Mouse (Mus musculus) adrenal gland, adult 2 months (tissue): ENCODE measurements around the gene Taok2. TPM values are rescaled to one million over a fixed set of nuclear protein-coding genes. Genes with fewer than 3 reads are reported as not detected.
A peak's percentile ranks its signal among the peaks of the same experiment; 100 is the strongest.

Experiments
- DNase-seq: peaks from one replicate; pipeline ENCODE4 v3.0.0; 2021
- polyA plus RNA-seq: library from polyadenylated mRNA; depleted of rRNA; stranded (reverse); fragments of >200 nt; gene quantifications from 2 replicates; pipeline ENCODE4 v1.2.3, GENCODE M21; 2012; rRNA removed
- total RNA-seq, 2 experiments: library from RNA; stranded (reverse); gene quantifications; 2 replicates each; pipeline ENCODE4 v1.2.3; 2021

Taok2 gene
- total and polyA plus RNA-seq, 3 experiments: 60.6 to 136 (median 66.8) TPM

DNA sequence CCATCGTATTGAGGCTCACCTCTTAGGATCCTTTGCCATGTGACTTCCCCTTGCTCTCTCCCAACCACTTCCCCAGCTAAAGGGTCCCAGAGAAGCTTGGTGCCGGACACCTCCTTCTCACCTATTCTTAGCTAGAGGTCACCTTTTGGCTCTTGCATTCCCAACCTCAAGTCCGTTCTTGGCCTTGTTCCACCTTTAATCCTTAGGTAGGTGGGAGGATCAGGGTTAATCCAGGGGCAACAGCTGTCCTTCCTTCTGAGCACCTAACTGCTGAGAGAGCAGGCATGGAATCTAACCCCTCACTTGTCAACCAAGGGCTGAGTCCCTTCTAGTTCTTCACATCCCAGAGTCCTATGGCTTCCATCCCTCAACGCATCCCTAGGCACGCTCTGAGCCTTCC, 58.6 kb downstream of the Taok2 start:
- DNase-seq: no peak

DNA sequence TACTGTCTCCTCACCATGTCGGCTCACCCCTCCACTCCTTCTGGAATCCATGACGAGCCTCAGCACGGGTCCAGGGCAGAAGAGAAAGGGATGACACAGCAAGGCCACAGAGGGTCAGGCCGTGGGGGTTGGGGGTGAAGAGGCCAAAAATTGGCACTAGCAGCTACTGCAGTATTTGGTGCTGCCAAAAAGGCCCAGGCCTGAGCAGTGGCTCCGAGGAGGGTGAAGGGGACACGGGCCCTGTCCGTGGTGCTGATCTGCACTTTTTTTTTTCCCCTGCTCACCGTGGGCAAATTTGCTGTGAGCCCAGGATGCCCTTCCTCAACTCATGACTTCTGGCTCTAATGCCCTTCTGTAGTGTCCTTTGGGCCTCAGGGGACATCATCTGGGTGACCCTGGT, 59.1 kb downstream of the Taok2 start:
- DNase-seq: no peak

DNA sequence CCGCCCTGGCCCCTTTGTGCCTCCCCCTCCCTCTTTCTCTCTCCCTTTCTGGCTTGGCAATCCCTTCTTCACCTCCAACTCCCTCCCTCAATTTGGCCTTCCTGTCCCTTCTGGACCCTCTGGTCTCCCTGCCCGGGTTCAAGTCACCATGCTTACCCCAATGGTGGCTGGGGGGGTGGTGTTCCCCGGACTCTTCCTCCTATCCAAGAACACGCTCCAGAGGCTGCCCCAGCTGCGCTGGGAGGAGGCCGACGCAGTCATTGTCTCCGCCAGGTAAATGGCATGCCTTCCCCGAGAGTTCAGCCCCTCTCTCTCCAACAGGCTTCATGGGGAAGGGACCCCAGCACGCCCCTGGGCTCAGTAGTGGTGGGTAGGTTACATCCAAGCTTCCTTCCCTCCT, 60.6 kb downstream of the Taok2 start:
- DNase-seq: no peak

DNA sequence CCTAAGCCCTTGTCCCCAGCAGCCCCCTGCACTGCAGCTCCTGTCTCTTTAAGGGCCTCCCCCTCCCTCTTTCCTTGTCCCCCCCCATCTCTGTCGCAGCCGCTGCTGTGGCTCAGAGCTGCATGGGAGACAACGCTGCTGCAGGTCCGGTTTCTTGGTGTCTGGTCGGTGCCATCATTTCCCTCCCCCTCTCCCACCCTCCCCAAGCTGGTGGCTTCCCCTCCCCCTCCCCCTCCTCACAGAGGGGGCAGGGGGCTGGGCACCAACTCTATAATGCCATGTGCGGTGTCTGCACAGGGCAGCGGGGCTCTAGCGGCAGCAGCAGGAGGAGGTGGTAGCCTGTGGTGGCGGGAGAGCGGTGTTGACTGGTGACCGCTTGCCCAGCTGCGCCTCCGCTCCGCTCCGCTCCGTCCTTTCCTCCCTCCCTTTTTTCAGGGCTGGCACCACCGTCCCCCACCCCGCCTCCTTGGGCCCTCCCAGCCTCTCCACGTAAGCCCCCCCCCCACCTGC, 61.2 kb downstream of the Taok2 start:
- DNase-seq: no peak

DNA sequence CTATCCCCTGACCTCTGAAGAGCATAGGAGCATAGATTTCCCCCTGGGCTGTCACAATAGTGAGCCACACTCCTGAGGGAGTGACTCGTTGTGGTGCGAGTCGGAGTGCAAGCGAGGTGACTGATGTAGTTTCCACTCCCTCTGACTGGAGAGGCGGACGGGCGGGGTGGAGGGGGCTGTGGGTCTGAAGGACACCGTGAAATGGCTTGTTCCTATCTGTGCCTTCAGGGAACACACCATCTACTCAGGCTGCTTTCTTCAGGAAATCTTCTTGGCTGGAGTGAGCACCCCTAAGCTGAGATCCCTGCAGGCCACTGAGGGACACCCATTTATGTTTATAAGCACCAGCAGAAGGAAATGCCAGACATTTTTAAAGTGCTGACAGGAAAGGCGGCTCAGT, 61.8 kb downstream of the Taok2 start:
- DNase-seq: peak; percentile 63

DNA sequence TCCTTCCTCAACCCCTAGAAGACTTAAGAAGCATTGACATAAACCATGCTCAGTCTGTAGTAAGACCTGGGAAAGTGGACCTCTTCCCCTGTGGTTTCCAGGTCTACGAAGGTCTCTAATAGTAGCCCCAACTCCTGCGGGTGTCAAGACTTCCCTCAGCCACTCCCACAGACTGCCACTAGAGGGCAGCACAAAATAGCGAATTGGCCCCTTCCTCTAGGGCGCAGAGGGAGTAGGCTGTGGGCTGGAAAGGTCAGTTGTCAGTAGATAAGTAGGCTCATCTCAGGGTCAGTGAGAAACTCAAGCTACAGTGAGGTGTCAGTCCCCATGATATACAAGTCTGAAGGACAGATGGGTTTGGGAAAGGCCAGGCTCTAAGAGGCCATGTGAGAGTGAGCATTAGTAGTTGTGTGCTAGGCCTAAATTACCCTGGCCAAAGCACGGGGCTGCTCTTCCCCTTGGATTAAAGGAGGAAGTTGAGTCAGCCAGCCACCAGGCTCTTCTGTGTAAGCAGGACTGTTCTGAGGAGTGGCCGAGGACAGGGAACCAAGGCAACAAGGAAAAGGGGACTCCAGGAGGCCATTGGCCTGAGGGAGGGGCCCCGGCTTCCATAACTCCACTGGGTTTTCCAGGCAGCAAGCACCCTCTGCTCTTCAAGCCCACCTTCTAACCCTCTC, 62.5 kb downstream of the Taok2 start:
- DNase-seq: peak; percentile 88

DNA sequence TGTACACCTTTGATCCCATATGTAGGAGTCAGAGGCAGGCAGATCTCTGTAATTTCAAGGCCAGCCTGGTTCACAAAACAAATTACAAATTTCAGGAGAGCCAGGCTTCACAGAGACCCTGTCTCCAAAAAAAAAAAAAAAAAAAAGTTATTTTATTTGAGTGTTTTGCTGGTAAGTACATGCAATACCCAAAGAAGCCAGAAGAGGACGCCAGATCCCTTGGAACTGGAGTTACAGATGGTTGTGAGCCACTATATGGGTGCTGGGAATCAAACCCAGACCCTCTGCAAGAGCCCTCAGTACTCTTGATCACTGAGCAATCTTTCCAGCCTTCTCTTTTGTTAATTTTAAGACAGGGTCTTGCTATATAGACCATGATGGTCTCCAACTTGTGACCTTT, 65.7 kb downstream of the Taok2 start:
- DNase-seq: no peak

DNA sequence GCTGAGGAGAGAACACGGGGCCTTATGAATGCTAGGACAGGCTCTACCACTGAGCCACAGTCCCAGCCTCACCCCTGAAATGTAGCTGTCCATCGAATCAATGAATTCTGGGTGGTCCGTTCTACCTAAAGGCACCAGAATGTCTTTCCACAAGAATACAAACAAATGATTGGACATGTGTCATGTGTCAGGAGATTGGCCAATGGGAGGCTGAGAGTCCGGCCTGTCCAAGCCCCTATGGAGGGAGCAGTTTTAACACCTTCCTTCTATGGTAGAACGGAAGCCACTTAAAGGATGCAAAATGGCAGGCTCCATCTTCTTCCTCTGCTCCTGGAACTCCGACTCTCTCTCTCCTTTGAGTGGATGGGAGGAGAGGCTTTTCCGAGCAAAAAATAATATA, 66.9 kb downstream of the Taok2 start:
- DNase-seq: no peak

DNA sequence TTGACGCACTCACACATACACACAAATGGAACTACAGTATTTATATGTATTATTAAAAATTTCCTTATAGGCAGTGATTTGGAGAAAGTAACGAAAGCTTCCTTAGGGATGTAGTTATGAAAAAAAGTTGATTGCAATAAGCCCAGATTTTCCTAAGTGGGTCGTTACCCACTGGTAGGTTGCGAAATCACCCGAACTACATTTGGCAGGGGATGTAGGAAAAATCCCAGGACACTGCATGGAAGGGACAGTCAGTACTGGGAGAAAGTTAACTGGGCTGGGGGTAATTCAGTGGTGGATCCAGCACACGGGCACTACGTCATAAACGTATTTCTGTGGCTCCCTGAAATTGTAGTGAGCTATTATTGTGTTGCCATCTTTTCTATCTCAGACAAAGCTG, 68.0 kb downstream of the Taok2 start:
- no peak for DNase-seq

DNA sequence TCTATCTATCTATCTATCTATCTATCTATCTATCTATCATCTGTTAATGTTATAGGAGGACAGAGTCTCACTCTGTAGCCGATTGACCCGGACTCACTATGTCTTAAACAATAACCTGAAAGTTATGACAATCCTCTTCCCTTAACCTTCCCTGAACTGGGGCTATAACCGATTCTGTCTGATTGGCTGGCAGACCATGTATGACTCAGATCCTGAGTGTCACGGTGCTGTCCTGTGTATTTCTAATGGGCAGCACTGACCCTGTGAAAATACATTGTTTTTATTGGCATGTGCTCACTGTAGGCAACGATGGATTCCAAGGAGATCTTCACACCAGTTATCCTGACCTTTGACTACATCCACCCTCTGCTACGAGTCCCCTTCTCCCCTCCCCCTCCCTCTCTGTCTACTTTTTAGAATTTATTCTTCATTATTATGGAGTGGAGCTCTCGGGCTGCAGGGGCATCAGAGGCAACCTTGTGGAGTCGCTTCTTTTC, 68.7 kb downstream of the Taok2 start:
- peak; percentile 55 for DNase-seq

Other genes with a start within 250 kb of the Taok2 start
Only the 30 nearest of the 31 such genes appear.
- 10 to 100 TPM; 39.9 to 49.7 TPM for gene Sgf29, start 235.4 kb downstream of the Taok2 start, total RNA-seq
- gene Sgf29, start 235.4 kb downstream of the Taok2 start, polyA plus RNA-seq: 64.5 and 74.4 TPM in 2 replicates
- gene Sult1a1, start 208.3 kb downstream of the Taok2 start, total RNA-seq: 10 to 100 TPM; 48.1 to 52.7 TPM
- 29.3 and 34.3 TPM in 2 replicates for gene Sult1a1, start 208.3 kb downstream of the Taok2 start, polyA plus RNA-seq
- gene Bola2, start 189.3 kb downstream of the Taok2 start, total RNA-seq: 100 to 1,000 TPM; 101 to 104 TPM
- 44.1 and 48.7 TPM in 2 replicates for gene Bola2, start 189.3 kb downstream of the Taok2 start, polyA plus RNA-seq
- gene Slx1b, start 188.9 kb downstream of the Taok2 start, total RNA-seq: 10 to 100 TPM; 11.3 to 13.5 TPM
- 35.0 and 35.7 TPM in 2 replicates for gene Slx1b, start 188.9 kb downstream of the Taok2 start, polyA plus RNA-seq
- gene Coro1a, start 176.9 kb downstream of the Taok2 start, total RNA-seq: 10 to 100 TPM; 11.6 to 24.3 TPM
- 49.5 and 67.1 TPM in 2 replicates for gene Coro1a, start 176.9 kb downstream of the Taok2 start, polyA plus RNA-seq
- 100 to 1,000 TPM; 139 to 169 TPM for gene Mapk3, start 125.1 kb downstream of the Taok2 start, total RNA-seq
- gene Mapk3, start 125.1 kb downstream of the Taok2 start, polyA plus RNA-seq: 242 and 299 TPM in 2 replicates
- gene Gdpd3, start 118.4 kb downstream of the Taok2 start, total RNA-seq: 1 to 10 TPM; 2.4 TPM
- gene Gdpd3, start 118.4 kb downstream of the Taok2 start, polyA plus RNA-seq: 10.2 and 10.3 TPM in 2 replicates
- 100 to 1,000 TPM in 1 of 2 experiments, 10 to 100 TPM in 1; 92.8 to 136 TPM for gene Ypel3, start 107.7 kb downstream of the Taok2 start, total RNA-seq
- gene Ypel3, start 107.7 kb downstream of the Taok2 start, polyA plus RNA-seq: 970 and 1,207 TPM in 2 replicates
- under 1 TPM; 0.31 to 0.75 TPM for gene Tbx6, start 103.2 kb downstream of the Taok2 start, total RNA-seq
- 3.4 and 3.7 TPM in 2 replicates for gene Tbx6, start 103.2 kb downstream of the Taok2 start, polyA plus RNA-seq
- 10 to 100 TPM; 77.4 to 86.0 TPM for gene Ppp4c, start 92.2 kb downstream of the Taok2 start, total RNA-seq
- 89.8 and 92.4 TPM in 2 replicates for gene Ppp4c, start 92.2 kb downstream of the Taok2 start, polyA plus RNA-seq
- gene Fam57b, start 87.0 kb downstream of the Taok2 start, total RNA-seq: 10 to 100 TPM; 16.4 to 21.0 TPM
- 27.8 and 40.9 TPM in 2 replicates for gene Fam57b, start 87.0 kb downstream of the Taok2 start, polyA plus RNA-seq
- not detected for gene 4930451I11Rik, start 53.1 kb downstream of the Taok2 start, total RNA-seq
- not detected in 2 replicates for gene 4930451I11Rik, start 53.1 kb downstream of the Taok2 start, polyA plus RNA-seq
- gene Doc2a, start 37.3 kb downstream of the Taok2 start, total RNA-seq: under 1 TPM; 0.40 to 0.52 TPM
- gene Doc2a, start 37.3 kb downstream of the Taok2 start, polyA plus RNA-seq: 0.52 and 0.83 TPM in 2 replicates
- gene Hirip3, start 22.7 kb downstream of the Taok2 start, total RNA-seq: 10 to 100 TPM in 1 of 2 experiments, 1 to 10 TPM in 1; 8.2 to 16.3 TPM
- gene Hirip3, start 22.7 kb downstream of the Taok2 start, polyA plus RNA-seq: 1.4 and 2.9 TPM in 2 replicates
- gene Ino80e, start 22.3 kb downstream of the Taok2 start, total RNA-seq: 10 to 100 TPM; 42.5 to 44.5 TPM
- gene Ino80e, start 22.3 kb downstream of the Taok2 start, polyA plus RNA-seq: 73.8 and 75.0 TPM in 2 replicates
- gene Tmem219, start 38.2 kb upstream of the Taok2 start, total RNA-seq: 10 to 100 TPM; 28.1 to 35.4 TPM
- 242 and 243 TPM in 2 replicates for gene Tmem219, start 38.2 kb upstream of the Taok2 start, polyA plus RNA-seq
- 10 to 100 TPM; 25.9 to 26.8 TPM for gene Kctd13, start 44.2 kb upstream of the Taok2 start, total RNA-seq
- 52.0 and 52.9 TPM in 2 replicates for gene Kctd13, start 44.2 kb upstream of the Taok2 start, polyA plus RNA-seq
- gene Asphd1, start 64.9 kb upstream of the Taok2 start, total RNA-seq: 1 to 10 TPM in 1 of 2 experiments, under 1 TPM in 1; 0.66 to 2.2 TPM
- gene Asphd1, start 64.9 kb upstream of the Taok2 start, polyA plus RNA-seq: 2.0 and 2.5 TPM in 2 replicates
- gene Sez6l2, start 65.9 kb upstream of the Taok2 start, total RNA-seq: 100 to 1,000 TPM in 1 of 2 experiments, 10 to 100 TPM in 1; 87.4 to 126 TPM
- 33.4 and 42.4 TPM in 2 replicates for gene Sez6l2, start 65.9 kb upstream of the Taok2 start, polyA plus RNA-seq
- 100 to 1,000 TPM; 102 to 107 TPM for gene Cdipt, start 91.2 kb upstream of the Taok2 start, total RNA-seq
- 239 and 259 TPM in 2 replicates for gene Cdipt, start 91.2 kb upstream of the Taok2 start, polyA plus RNA-seq
- 1 to 10 TPM; 1.6 TPM for gene Cdiptos, start 91.4 kb upstream of the Taok2 start, total RNA-seq
- gene Cdiptos, start 91.4 kb upstream of the Taok2 start, polyA plus RNA-seq: 0.43 and 1.4 TPM in 2 replicates
- 100 to 1,000 TPM; 115 to 145 TPM for gene Mvp, start 129.9 kb upstream of the Taok2 start, total RNA-seq
- 95.3 and 172 TPM in 2 replicates for gene Mvp, start 129.9 kb upstream of the Taok2 start, polyA plus RNA-seq
- gene Pagr1b, start 131.8 kb upstream of the Taok2 start, total RNA-seq: 1 to 10 TPM in 1 of 2 experiments, not detected in 1; 1.3 TPM
- gene Pagr1b, start 131.8 kb upstream of the Taok2 start, polyA plus RNA-seq: 1.7 and 2.0 TPM in 2 replicates
- gene Pagr1a, start 132.6 kb upstream of the Taok2 start, total RNA-seq: 10 to 100 TPM; 16.4 to 20.3 TPM
- 0.66 and 13.1 TPM in 2 replicates for gene Pagr1a, start 132.6 kb upstream of the Taok2 start, polyA plus RNA-seq
- gene Gm42742, start 136.4 kb upstream of the Taok2 start, total RNA-seq: 10 to 100 TPM; 19.9 to 29.2 TPM
- gene Gm42742, start 136.4 kb upstream of the Taok2 start, polyA plus RNA-seq: 13.7 and 28.4 TPM in 2 replicates
- 1 to 10 TPM; 1.7 to 2.0 TPM for gene Prrt2, start 136.5 kb upstream of the Taok2 start, total RNA-seq
- gene Prrt2, start 136.5 kb upstream of the Taok2 start, polyA plus RNA-seq: 8.5 and 9.5 TPM in 2 replicates
- 100 to 1,000 TPM in 1 of 2 experiments, 10 to 100 TPM in 1; 98.7 to 114 TPM for gene Maz, start 142.3 kb upstream of the Taok2 start, total RNA-seq
- gene Maz, start 142.3 kb upstream of the Taok2 start, polyA plus RNA-seq: 833 and 840 TPM in 2 replicates
- gene Kif22, start 157.8 kb upstream of the Taok2 start, total RNA-seq: 1 to 10 TPM; 2.1 to 2.5 TPM
- gene Kif22, start 157.8 kb upstream of the Taok2 start, polyA plus RNA-seq: 0.64 and 0.89 TPM in 2 replicates
- not detected for gene Zg16, start 202.6 kb upstream of the Taok2 start, total RNA-seq
- gene Zg16, start 202.6 kb upstream of the Taok2 start, polyA plus RNA-seq: 0.18 and 0.49 TPM in 2 replicates
- gene AI467606, start 206.7 kb upstream of the Taok2 start, total RNA-seq: 1 to 10 TPM; 1.6 to 1.9 TPM
- gene AI467606, start 206.7 kb upstream of the Taok2 start, polyA plus RNA-seq: 7.6 TPM in 2 replicates